Mouse (Mus musculus): ENCODE data around the gene BC035044.

Gene BC035044

DNA sequence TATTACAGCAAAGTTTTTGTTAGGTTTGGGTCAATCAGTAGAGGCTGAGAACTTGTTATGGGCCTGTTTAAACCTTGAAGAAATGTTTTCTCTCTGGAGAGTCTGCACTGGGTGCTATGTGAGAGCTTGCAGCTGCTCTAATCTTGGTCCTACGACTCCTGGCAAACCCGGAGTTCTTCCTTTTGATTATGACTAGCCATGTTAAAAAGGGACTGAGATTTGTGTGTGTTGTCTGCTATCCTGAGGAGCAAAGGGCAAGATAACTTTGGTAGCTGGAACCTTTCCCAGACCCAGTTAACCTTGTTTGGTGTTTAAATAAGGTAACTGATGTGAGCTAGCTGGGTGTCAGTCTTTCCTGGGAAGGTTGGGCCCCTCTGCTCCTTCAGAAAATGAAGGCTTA is 40.3 kb downstream of the BC035044 start:
- 86% methylated on average over 2 of the region's 2 CpGs for WGBS

DNA sequence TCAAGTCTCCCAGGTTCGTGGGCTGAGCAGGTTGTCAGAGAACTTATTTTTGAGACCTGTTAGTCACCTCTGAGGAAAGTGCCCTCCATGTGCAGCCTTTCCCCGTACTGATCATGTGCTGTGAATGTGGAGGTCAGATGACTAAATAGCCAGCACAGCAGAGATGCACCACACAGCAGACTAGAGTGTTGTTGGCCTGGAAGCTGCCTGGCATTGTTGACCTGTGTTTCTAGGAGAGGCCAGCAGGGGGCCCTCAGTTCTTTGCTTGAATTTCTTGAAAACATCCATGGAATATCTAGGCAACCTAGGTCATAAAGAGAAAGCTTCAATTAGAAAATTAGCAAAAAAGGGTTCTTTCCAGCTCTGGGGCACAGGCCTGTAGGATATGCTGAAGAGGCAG is 41.0 kb downstream of the BC035044 start:
- 55% methylated on average over 2 of the region's 2 CpGs for WGBS

- 91% methylated on average over 4 of the region's 4 CpGs for WGBS
These were observed 43.5 kb downstream of the BC035044 start for GRCm38 (mm10) chr6:128847401-128847800.

DNA sequence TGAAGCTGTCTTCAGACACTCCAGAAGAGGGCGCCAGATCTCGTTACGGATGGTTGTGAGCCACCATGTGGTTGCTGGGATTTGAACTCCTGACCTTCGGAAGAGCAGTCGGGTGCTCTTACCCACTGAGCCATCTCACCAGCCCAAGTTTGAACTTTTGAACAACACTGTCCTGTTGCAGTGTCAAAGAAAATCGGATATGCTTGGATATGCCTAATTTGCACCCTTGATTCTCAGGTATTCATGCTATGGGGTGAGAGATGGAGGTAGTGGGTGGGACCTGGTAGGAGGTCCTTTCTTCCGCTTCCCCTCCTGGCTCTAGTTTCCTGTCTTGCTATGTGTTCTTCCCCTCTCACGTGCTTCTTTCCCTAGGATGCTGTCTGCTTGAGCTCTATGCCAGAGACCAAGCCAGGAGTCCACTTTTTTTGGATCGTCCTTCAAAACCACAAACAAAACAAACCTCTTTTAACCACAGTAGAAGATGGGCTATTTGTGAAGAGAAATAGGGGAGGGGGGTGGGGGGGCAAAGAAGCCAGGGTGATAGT is 44.9 kb downstream of the BC035044 start:
- WGBS, result 51% methylated on average over 8 of the region's 9 CpGs

GRCm38 (mm10) chr6:128845319-128845979 is 45.5 kb downstream of the BC035044 start:
- WGBS, result 25% methylated on average over 7 of the region's 7 CpGs

- 83% methylated on average over 5 of the region's 5 CpGs for WGBS
These were observed 46.3 kb downstream of the BC035044 start for GRCm38 (mm10) chr6:128844586-128845080.

- 18% methylated on average over 8 of the region's 8 CpGs for WGBS
These were observed 46.8 kb downstream of the BC035044 start for GRCm38 (mm10) chr6:128844131-128844530.

DNA sequence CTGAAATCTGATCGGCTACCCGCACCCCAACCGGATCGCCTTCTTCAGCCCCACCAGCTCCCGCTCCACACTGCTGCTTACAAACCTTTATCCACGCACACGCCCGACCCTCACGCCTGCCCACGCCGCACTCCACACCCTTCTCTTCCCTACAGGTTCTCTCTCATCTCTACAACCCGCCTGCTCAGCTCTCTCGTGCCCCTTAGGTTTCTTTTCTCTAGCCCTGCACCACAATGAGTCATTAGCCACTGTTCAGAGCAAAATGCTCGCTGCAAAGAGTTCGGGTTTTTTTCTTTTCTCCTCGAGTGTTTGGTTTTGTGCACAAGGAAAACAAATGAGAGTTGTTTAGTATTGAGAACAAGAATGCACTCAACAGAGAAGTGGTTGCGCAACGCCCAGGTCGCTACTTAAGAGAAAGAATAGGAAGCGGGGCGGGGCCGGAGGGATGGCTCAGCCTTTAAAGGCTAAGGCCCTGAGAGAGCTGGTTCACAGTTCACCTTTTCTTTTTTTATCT is 47.4 kb downstream of the BC035044 start:
- WGBS, result under 1% methylated on average over 22 of the region's 22 CpGs

DNA sequence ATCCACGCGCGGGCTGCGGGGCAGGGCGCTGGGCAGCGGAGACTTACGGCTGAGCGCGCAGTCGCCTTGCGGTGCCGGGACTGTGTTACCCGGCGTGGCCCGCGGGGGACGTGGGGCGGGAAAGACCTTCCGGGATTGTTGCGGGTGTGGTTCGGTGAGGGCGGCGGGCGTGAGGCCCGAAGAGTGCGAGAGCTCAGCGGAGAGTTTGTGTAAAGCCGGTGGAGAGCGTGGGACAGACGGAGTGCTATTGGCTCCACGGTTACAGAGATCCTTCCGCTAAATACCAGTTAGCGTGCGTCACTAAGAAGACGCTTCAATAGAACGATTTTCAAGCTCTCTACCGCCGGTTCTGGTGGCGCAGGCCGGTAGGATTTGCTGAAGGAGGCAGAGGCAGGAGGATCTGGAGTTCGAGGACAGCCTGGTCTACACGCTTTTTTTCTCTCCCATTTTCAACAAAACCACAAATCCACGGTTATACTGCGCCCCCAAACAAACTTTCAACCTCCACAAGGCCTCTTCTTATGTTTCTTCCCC is 47.9 kb downstream of the BC035044 start:
- under 1% methylated on average over 44 of the region's 44 CpGs for WGBS

DNA sequence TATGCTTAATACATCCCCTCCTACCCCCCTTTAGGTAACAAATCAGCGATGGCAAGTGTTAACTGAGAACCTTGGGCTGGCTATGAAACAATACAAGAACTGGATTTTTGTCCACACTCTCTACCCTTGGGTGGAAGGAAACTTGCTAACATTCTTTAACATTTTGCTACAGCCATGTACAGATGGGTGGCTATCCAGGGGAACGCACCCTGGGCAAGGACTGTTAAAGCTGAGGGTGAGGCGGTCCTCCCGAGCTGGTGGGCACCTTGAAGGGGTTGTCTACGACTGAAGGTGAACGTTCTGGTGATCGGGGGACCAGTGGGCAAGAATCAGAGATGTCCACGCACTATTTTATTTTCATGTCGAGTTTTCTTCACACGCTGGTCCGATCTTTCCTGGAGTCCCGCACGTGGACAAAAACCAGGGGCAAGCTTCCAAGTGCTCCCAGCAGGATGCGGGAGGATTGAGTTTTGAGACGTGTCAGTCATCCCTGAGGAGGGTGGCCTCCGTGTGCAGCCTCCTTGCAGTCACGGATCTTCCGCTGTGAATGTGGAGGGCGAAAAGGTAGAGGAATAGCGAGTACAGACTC is 48.5 kb downstream of the BC035044 start:
- WGBS, result under 1% methylated on average over 20 of the region's 20 CpGs

DNA sequence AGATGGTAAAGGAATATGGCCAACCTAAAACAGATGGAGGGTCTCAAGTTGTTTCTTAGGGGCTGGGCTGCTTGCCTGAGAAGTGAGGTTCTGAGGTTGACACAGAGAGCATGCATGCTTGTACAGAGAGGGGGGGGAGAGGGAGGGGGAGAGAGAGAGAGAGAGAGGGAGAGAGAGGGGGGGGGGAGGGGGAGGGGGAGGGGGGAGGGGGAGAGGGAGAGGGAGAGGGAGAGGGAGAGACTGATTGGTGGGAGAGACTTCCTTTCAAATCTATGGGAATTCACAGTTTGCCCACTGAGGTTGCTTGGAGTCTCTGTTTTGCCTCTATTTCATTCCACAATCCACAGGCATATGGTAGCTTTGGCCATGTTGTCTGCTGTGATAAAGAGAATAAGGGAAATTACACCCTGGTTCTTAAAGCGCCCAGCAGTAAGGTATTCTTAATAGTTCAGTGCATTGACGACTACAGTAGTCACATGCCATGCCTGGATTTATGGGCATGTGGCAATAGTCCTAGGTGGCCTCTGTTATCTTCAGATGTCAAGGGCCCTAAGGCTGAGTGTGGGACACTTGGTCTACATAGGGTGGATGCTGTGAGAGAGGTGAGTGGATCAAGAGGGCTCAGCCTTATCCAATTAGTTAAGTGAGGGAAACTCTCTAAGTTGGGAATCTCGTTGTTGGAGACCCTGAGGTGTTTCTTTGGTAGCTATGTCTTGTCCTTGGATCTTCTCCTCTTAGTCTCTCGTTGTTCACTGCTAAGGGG is 49.4 kb downstream of the BC035044 start:
- WGBS, result 38% methylated on average over 4 of the region's 4 CpGs

- WGBS, result 88% methylated on average over 3 of the region's 3 CpGs
These were observed 50.3 kb downstream of the BC035044 start for GRCm38 (mm10) chr6:128840669-128841068.

DNA sequence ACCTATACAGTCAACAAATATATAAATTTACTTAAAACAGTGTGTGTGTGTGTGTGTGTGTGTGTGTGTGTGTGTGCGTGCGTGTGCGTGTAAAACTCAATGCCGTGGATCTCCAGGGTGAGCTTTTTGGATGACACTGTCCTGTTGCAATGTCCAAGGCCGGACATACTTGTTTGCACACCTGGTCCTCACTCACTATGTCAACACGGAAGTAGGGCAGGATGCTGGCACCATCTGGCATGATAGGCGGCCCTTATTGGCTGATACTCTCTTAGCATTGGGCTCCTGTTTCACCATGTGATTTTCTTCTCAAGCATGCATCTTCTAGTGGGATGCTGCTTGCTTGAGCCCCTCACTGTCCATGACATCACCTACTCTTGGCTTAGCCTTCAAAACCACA is 51.0 kb downstream of the BC035044 start:
- 57% methylated on average over 7 of the region's 7 CpGs for WGBS

GRCm38 (mm10) chr6:128839266-128839771 is 51.6 kb downstream of the BC035044 start:
- WGBS, result under 1% methylated on average over 17 of the region's 17 CpGs

DNA sequence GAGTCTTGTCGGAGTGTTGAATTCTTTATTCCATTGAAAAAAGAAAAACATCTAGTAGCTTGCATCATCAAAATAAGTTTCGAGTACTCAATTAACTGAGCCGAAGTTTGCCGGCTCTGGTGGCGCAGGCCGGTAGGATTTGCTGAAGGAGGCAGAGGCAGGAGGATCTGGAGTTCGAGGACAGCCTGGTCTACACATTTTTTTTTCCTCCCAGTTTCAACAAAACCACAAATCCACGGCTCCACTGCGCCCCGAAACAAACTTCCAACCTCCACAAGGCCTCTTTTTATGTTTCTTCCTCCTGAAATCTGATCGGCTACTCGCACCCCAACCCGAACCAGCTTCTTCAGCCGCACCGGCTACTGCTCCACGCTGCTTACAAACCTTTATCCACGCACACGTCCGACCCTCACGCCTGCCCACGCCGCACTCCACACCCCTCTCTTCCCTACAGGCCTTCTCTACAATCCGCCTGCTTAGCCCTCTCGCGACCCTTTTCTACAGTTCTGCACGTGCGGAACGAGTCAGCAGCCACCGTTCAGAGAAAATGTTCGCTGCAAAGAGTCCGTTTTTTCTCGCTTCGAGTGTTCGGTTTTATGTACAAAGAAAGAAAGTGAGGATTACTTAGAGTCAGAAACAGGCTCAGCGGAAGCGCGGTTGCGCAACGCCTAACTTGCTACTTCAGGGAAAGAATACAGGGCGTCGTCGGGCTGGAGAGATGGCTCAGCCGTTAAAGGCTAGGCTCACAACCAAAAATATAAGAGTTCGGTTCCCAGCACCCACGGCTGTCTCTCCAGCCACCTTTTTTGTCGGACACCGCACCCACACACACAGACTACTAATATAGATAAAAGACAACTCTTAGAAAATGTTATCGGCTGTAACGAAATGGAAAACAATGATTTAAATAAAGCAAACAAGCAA is 52.3 kb downstream of the BC035044 start:
- under 1% methylated on average over 49 of the region's 49 CpGs for WGBS

- 2% methylated on average over 14 of the region's 14 CpGs for WGBS
These were observed 53.2 kb downstream of the BC035044 start for GRCm38 (mm10) chr6:128837454-128838341.

GRCm38 (mm10) chr6:128836955-128837334 is 54.0 kb downstream of the BC035044 start:
- WGBS, result 81% methylated on average over 6 of the region's 6 CpGs

DNA sequence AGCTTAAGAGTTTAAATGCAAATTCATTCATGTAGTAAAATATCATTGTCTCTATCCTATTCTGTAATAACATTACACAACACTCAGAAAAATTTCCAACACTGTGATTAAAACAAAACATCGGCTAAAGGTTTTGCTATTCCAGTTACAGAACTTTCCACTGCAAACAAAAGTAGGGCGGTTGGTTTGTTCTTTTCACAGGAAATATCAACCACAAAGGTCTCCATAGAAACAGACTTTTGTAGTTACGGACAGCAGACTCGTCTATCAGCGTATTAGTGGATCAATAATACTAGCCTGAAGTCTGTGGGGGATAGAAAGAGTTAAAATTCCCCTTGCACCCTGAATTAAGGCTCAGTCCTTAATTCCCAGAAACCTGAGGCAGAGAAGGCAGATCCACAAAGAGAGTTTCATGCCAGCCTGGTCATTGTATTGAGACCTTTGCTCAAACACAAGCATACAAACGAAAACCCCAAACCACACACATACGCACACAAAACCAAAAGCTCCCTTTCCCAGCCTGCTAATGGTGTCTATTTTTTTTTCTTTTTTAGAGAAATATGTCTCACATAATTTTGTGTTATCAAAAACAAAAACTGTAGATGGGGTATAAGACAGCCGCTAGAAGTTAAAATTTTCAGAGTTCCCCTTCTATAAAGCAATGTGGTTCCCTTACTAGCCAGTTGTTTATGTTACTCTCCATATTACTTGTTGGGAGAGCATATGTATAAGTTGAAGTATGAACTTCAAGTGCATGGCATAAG is 54.6 kb downstream of the BC035044 start:
- WGBS, result 69% methylated on average over 8 of the region's 8 CpGs

GRCm38 (mm10) chr6:128835571-128835970 is 55.4 kb downstream of the BC035044 start:
- WGBS, result 95% methylated on average over 4 of the region's 4 CpGs
